Mouse (Mus musculus): ENCODE measurements around the gene Mrps11.

- TF ChIP-seq CTCF (conservative IDR thresholded peaks at IDR 0.05; ENCODE audit: insufficient read depth, insufficient read length, low read depth, low read length) = no peak
- TF ChIP-seq POLR2A (IDR thresholded peaks at IDR 0.05; ENCODE audit: low read depth, low read length) = no peak
Observed at GRCm38 (mm10) chr7:78753752-78754457, 29.0 kb upstream of the Mrps11 start.
